Mouse (Mus musculus): ENCODE data around the gene Cep162. TPM values are rescaled to one million over a fixed set of nuclear protein-coding genes. Genes with fewer than 3 reads are reported as not detected.

Gene Cep162
- polyA plus RNA-seq, 1 experiment from 2014 or later, result 3.2 TPM

DNA sequence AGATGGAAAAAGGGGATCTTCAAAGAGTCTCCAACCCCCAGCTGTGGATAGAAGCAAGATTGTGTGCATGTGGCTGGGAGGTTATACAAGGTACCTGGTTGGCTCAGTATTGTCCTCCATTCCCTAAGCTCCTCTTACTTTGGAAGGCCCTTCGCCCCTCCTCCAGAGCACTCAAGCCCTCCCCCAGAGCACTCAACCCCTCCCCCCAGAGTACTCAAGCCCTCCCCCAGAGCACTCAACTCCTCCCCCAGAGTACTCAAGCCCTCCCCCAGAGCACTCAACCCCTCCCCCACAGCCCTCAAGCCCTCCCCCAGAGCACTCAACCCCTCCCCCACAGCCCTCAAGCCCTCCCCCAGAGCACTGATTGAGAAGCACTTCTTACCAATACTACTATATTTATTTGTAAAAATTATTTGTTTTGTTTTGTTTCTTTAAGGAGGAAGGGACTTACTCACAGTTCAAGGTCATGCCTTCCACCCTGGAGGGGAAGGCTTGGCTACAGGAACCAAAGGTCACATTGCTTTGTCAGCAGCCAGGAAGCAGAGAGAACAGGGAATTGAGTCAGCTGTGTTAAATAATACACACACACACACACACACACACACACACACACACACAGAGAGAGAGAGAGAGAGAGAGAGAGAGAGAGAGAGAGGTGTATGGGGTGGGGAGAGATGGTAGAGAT lies 102.6 kb downstream of the Cep162 start:
- WGBS (ENCODE audit: insufficient replicate concordance), result 82% methylated on average over 1 of the region's 1 CpGs
- H3K27ac ChIP-seq, result no peak overlapping the region
- ATAC-seq, result no peak
- no peaks in the 10 kb centered on the region for H3K27me3 ChIP-seq (replicated peaks)
- H3K9ac ChIP-seq, result no peak overlapping the region
- no peak overlapping the region for H3K4me2 ChIP-seq
- no peaks in the 10 kb centered on the region for H3K4me1 ChIP-seq
- no peaks in the 10 kb centered on the region for H3K9me3 ChIP-seq (replicated peaks)
- H3K4me3 ChIP-seq, result no peak overlapping the region
- H3K36me3 ChIP-seq, result no peaks in the 10 kb centered on the region

DNA sequence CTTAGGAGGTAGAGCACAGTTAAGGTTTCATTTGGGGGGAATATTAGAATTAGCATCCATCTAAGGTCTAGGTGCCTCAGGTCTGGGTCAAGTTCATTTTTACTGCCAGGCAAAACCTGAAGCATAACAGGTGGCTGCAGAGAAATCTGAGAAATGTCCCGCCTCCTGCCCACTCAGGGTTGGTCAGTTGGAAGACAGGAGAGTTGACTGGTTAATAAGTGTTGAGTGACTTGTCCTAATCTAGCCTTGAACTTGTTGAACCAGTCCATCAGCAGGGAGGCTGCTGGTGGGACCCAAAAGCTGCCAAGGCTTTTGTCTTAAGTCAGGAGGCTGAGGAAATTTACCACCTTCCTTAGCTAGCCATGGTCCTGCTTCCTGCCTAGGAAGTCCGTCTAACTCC lies 107.4 kb downstream of the Cep162 start:
- Histone ChIP-seq H3K4me1 (peaks cover 5% of the 10 kb centered on the region; the same call in 1 of the 2 replicates), H3K27me3 (replicated peaks) (peaks cover 40% of the 10 kb centered on the region), H3K4me3 (no peak overlapping the region), H3K4me2 (no peak overlapping the region), H3K36me3 (no peaks in the 10 kb centered on the region), H3K9me3 (replicated peaks) (no peaks in the 10 kb centered on the region), H3K27ac (no peak overlapping the region), H3K9ac (no peak overlapping the region)
- ATAC-seq, result no peak
- WGBS (ENCODE audit: insufficient replicate concordance), result 55% methylated on average over 2 of the region's 2 CpGs

DNA sequence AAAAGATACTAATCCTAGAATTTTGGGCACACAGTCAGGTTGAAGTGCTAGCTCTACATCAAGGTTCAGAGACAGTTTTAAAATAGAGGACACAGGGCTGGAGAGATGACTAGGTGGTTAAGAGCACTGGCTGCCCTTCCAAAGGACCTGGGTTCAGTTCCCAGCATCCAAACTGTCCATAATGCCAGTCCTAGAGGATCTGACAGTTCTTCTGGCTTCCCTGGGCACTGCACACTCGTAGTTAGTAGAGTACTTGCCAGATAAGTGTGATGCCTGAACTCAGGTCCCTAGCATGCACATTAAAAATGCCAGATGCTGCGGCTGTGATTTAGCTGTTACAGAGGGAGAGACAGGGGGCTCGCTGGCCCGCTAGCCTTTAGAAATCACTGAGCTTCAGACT lies 108.9 kb downstream of the Cep162 start:
- peaks cover 5% of the 10 kb centered on the region; the same call in 1 of the 2 replicates for H3K4me1 ChIP-seq
- no peaks in the 10 kb centered on the region for H3K36me3 ChIP-seq
- no peak overlapping the region for H3K4me3 ChIP-seq
- H3K9ac ChIP-seq, result no peak overlapping the region
- peaks cover 40% of the 10 kb centered on the region for H3K27me3 ChIP-seq (replicated peaks)
- H3K27ac ChIP-seq, result no peak overlapping the region
- WGBS (ENCODE audit: insufficient replicate concordance), result 62% methylated on average over 4 of the region's 4 CpGs
- no peak overlapping the region for H3K4me2 ChIP-seq
- H3K9me3 ChIP-seq (replicated peaks), result no peaks in the 10 kb centered on the region
- no peak for ATAC-seq

DNA sequence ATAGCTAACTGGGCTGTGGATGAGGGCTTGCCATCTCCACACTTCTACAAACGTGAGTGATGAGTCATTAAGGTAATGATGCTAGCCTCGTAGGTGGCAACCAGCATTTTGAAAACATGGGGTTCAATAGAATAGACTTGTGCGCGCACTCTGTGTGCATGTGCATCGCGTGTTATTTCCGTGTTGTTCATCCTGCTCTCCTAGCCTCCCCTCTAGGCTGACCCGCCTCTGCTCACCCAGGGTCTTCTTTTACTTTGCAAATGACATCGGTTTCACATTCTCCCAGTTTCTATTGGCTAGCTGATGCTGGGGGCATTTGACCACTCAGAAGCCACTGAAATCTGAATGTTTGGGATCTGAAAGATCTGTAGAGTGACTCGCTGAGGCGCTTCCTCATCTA lies 109.7 kb downstream of the Cep162 start:
- Histone ChIP-seq H3K9me3 (replicated peaks) (no peaks in the 10 kb centered on the region), H3K4me1 (peaks cover 5% of the 10 kb centered on the region; the same call in 1 of the 2 replicates), H3K4me3 (no peak overlapping the region), H3K27me3 (replicated peaks) (peaks cover 40% of the 10 kb centered on the region), H3K36me3 (no peaks in the 10 kb centered on the region), H3K4me2 (no peak overlapping the region), H3K9ac (no peak overlapping the region), H3K27ac (no peak overlapping the region)
- no peak for ATAC-seq
- 25% methylated on average over 11 of the region's 11 CpGs for whole genome bisulfite sequencing (ENCODE audit: insufficient replicate concordance)

DNA sequence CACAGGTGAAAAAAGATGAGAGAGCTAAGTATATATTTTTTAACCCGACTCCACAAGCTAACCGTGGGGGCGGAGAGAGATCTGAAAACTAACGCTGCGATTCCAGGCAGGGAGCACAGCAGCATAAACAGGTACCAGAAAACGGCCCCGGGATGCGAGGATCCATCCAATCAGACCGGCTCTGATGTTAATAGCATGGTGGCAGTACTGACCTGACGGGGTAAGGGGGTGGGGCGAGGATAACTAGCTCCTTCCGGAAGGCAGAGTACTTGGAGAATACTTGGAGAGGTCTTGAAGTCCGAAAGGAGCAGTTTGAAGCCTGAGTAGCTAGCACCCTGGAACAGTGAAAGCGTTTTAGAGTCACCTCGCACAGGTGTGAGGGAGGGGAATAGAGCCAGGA lies 110.2 kb downstream of the Cep162 start:
- H3K4me1 ChIP-seq, result peaks cover 5% of the 10 kb centered on the region; the same call in 1 of the 2 replicates
- 10% methylated on average over 15 of the region's 15 CpGs for WGBS (ENCODE audit: insufficient replicate concordance)
- no peaks in the 10 kb centered on the region for H3K9me3 ChIP-seq (replicated peaks)
- no peak overlapping the region for H3K27ac ChIP-seq
- no peak overlapping the region for H3K4me2 ChIP-seq
- no peaks in the 10 kb centered on the region for H3K36me3 ChIP-seq
- H3K4me3 ChIP-seq, result no peak overlapping the region
- H3K27me3 ChIP-seq (replicated peaks), result peaks cover 40% of the 10 kb centered on the region
- no peak overlapping the region for H3K9ac ChIP-seq
- ATAC-seq, result no peak

DNA sequence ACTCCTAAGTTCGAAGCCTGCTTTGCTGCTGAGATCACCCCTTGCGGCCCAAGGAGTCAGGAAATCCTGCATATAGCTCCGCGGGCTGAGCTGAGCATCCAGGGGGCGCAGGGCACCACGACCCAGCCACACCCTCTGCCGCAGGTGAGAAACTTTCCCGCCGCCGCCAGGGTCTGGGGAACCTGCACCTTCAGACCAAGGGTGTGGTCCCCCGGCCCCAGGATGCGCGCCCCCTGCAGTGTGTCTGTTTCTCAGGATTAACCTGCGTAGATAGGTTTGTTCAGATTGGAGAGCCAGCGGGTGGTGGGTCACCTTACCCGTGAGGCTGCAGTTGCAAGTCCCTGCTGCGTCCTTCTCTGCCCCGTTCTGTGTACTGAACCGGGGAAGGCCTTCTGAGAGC lies 110.8 kb downstream of the Cep162 start:
- H3K27ac ChIP-seq, result no peak overlapping the region
- H3K4me1 ChIP-seq, result peaks cover 5% of the 10 kb centered on the region; the same call in 1 of the 2 replicates
- peak overlapping the region; percentile 20; the same call in 1 of the 2 replicates for H3K4me3 ChIP-seq
- WGBS (ENCODE audit: insufficient replicate concordance), result 4% methylated on average over 19 of the region's 19 CpGs
- H3K36me3 ChIP-seq, result no peaks in the 10 kb centered on the region
- peaks cover 40% of the 10 kb centered on the region for H3K27me3 ChIP-seq (replicated peaks)
- H3K9ac ChIP-seq, result no peak overlapping the region
- H3K4me2 ChIP-seq, result peak overlapping the region; percentile 43
- ATAC-seq, result no peak
- no peaks in the 10 kb centered on the region for H3K9me3 ChIP-seq (replicated peaks)

DNA sequence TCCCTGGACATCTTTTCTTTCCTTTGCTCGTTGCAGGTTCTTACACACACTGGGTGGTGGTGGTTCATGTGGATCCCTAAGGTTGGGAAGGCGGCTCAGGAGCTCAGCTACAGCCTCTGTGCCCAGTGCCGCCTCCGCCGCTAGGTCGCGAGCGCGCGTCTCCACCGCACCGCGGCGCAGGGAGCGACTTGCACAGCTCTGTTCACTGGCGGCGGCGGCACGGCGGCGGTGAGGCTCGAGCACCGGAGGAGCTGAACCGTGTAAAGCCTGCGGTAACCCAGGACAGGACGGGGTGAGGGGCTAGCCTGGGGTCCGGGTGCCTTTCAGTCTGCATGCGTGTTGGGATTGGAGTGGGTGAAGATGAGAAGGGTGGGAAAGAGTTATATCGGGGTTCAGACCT lies 111.2 kb downstream of the Cep162 start, which contains the start of gene Mrap2:
Mrap2 (plus strand) TSS at position 201 of the 400 bp plus-strand sequence.
- peaks cover 5% of the 10 kb centered on the region; the same call in 1 of the 2 replicates for H3K4me1 ChIP-seq

DNA sequence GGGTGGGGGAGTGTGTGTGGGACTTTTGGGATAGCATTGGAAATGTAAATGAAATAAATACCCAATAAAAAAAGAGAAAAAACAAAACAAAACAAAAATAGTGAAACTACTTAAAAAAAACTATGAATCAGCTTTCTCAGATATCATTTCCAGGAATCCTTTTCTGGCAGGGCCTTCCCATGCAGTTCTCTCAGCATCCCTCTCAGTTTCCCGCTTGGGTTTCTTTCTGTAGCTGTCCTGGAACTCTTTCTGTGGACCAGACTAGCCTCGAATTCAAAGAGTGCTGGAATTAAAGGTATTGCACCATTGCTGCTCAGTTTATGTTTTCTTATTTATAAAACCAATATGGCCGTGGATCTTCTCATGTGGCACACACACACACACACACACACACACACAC lies 112.3 kb downstream of the Cep162 start:
- Histone ChIP-seq H3K27me3 (replicated peaks) (peaks cover 40% of the 10 kb centered on the region), H3K4me2 (no peak overlapping the region), H3K4me1 (peaks cover 5% of the 10 kb centered on the region; the same call in 1 of the 2 replicates), H3K36me3 (no peaks in the 10 kb centered on the region), H3K4me3 (no peak overlapping the region), H3K9ac (no peak overlapping the region), H3K27ac (no peak overlapping the region), H3K9me3 (replicated peaks) (no peaks in the 10 kb centered on the region)
- 59% methylated on average over 3 of the region's 3 CpGs for whole genome bisulfite sequencing (ENCODE audit: insufficient replicate concordance)
- no peak for ATAC-seq

More for the DNA sequence above, 111.2 kb downstream of the Cep162 start, which contains the start of gene Mrap2:
- Histone ChIP-seq H3K9ac (no peak within 1 kb of the TSS), H3K9me3 (replicated peaks) (no peaks in the 10 kb centered on the region), H3K27ac (no peak within 1 kb of the TSS), H3K36me3 (no peaks in the 10 kb centered on the region), H3K27me3 (replicated peaks) (peaks cover 40% of the 10 kb centered on the region), H3K4me3 (peak within 1 kb of the TSS; percentile 20; the same call in 1 of the 2 replicates), H3K4me2 (peak within 1 kb of the TSS; percentile 43)
- no peak for ATAC-seq
- 1% methylated on average over 29 of the region's 29 CpGs for WGBS (ENCODE audit: insufficient replicate concordance)

Other genes with a start within 250 kb of the Cep162 start
- gene Ripply2, start 240.0 kb downstream of the Cep162 start, polyA plus RNA-seq (2016; fragmentation: Nextera tagmentation; extraction: Ambion mirVana), result not detected in 2 replicates
- gene Cyb5r4, start 233.5 kb downstream of the Cep162 start, polyA plus RNA-seq (2016; fragmentation: Nextera tagmentation; extraction: Ambion mirVana), result 49.4 and 52.1 TPM in 2 replicates
- not detected in 2 replicates for gene Mrap2, start 111.2 kb downstream of the Cep162 start, polyA plus RNA-seq (2016; fragmentation: Nextera tagmentation; extraction: Ambion mirVana)